Mouse (Mus musculus) adrenal gland, postnatal 14 days (tissue): ENCODE measurements around the gene Rmi1. TPM values are rescaled to one million over a fixed set of nuclear protein-coding genes. Genes with fewer than 3 reads are reported as not detected.

Experiments used
- microRNA-seq, 2 experiments: library from miRNA; unstranded; fragments of <30 nt; microRNA quantifications; one replicate each; pipeline ENCODE4 v1.2.0; 2021
- total RNA-seq: library from RNA; stranded (reverse); gene quantifications from 2 replicates; pipeline ENCODE4 v1.2.3, GENCODE M21; 2021

The Rmi1 gene
- total RNA-seq, 1 experiment from 2014 or later, result 18.6 TPM

Small RNAs within 50 kb of the gene (microRNA-seq; reads per million reads assigned to microRNA genes)
- gene Mir7-1, result 323 to 449 reads per million in 2 experiments

Other genes starting within 250 kb of the Rmi1 start
- 45.4 and 48.0 TPM in 2 replicates for gene Idnk, start 244.6 kb upstream of the Rmi1 start, total RNA-seq
- gene Ubqln1, start 186.6 kb upstream of the Rmi1 start, total RNA-seq, result 103 and 113 TPM in 2 replicates
- 41.8 and 42.0 TPM in 2 replicates for gene Gkap1, start 126.5 kb upstream of the Rmi1 start, total RNA-seq
- gene Kif27, start 43.1 kb upstream of the Rmi1 start, total RNA-seq, result 1.5 and 1.7 TPM in 2 replicates
- 25.4 and 26.2 TPM in 2 replicates for gene 2210016F16Rik, start 17.0 kb upstream of the Rmi1 start, total RNA-seq
- 904 and 935 TPM in 2 replicates for gene Hnrnpk, start 1.1 kb downstream of the Rmi1 start, total RNA-seq
- gene Slc28a3, start 208.6 kb downstream of the Rmi1 start, total RNA-seq, result not detected in 2 replicates